Mouse (Mus musculus): ENCODE results near the gene Cryba4.

GRCm38 (mm10) chr5:112299399-112299798, 47.1 kb upstream of the Cryba4 start:
- TF ChIP-seq POLR2A (IDR thresholded peaks at IDR 0.05; ENCODE audit: insufficient read depth, low read depth, low read length) (no peak), EP300 (IDR thresholded peaks at IDR 0.05; ENCODE audit: insufficient read depth, low read depth, low read length) (no peak)

All from heart, adult 2 months (tissue).